Mouse (Mus musculus): ENCODE measurements around the gene Borcs6.

Gene Borcs6

GRCm38 (mm10) chr11:69102403-69102725, 42.8 kb downstream of the Borcs6 start:
- DNase-seq (ENCODE audit: inconsistent ontology term): no peak

- DNase-seq (ENCODE audit: inconsistent ontology term): no peak
Observed at GRCm38 (mm10) chr11:69103121-69103520, 43.6 kb downstream of the Borcs6 start.

DNA sequence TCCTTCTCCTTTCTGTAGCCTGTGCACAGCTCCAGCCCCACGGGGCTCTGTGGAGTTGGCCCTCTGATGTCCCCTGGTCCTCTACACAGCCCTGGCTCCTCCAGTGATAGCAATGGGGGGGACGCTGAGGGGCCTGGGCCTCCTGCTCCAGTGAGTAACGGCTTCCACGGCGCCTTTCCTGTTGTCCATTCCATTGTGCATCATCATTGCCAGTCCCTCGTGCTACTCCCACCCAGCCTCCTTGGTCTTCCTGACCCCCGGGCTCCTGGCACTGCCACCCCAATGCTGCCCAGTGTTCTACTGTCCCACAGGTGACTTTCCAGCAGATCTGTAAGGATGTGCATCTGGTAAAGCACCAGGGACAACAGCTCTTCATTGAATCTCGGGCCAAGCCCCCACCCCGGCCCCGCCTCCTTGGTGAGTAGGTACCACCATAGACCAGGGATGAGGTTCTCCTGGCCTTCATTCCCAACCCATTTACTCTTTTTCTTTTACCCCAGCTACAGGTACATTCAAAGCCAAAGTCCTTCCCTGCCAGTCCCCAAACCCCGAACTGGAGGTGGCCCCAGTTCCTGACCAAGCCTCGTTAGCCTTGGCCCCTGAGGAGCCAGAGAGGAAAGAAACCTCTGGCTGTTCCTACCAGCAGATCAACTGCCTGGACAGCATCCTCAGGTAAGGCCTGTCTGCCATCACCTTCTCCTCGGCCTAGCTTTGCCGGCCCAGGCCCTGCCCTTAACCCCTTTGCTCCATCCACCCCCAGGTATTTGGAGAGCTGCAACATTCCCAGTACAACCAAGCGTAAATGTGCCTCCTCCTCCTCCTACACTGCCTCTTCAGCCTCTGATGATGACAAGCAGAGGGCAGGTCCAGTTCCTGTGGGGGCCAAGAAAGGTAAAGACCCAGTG, 44.3 kb downstream of the Borcs6 start:
- no peak for DNase-seq (ENCODE audit: inconsistent ontology term)

DNA sequence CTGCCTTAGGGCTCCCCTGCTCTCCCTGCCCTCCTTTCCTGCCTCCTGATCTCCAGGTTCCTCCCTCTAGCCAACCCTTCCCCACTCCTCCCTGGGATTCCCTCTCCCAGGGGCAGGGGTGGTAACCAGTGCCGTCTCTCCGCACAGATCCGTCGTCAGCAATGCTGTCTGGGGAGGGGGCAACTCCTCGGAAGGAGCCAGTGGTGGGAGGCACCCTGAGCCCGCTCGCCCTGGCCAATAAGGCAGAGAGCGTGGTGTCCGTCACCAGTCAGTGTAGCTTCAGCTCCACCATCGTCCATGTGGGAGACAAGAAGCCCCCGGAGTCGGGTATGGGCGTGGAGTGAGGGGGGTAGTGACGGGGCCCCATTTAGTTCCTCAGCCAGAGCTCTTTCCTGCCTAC, 45.0 kb downstream of the Borcs6 start:
- no peak for DNase-seq (ENCODE audit: inconsistent ontology term)

DNA sequence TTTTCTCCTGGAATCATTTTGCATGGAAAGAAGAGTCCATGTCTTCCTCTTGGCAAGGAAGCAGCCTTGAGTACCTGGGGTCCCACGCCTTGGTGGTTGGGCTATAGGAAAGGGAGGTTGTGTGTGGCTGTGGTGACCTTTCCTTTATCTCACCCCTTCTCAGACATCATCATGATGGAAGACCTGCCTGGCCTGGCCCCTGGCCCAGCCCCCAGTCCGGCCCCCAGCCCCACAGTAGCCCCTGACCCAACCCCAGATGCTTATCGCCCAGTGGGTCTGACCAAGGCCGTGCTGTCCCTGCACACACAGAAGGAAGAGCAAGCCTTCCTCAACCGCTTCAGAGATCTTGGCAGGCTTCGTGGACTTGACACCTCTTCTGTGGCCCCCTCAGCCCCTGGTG, 45.7 kb downstream of the Borcs6 start:
- DNase-seq (ENCODE audit: inconsistent ontology term): no peak

DNA sequence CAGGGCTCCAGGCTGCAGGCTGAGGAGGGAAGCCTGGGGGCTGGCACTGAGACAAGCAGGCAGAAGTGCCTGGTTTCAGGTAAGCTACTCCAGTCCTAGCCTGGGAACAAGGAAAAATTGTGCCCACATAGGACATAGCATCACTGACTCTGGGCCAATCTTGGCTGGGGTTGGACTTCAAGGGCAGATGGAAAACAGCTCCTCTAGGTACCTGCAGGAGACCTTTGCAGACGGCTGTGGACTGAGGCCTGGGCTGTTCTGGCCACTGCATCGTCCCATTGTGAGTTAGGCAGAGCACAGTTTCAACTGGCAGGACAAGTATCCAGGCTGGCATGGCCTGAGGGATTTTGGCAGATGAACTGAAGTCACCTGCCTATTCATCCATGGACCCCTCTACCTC, 46.3 kb downstream of the Borcs6 start:
- no peak for DNase-seq (ENCODE audit: inconsistent ontology term)

- no peak for DNase-seq (ENCODE audit: inconsistent ontology term)
Observed at GRCm38 (mm10) chr11:69106299-69106698, 46.8 kb downstream of the Borcs6 start.

DNA sequence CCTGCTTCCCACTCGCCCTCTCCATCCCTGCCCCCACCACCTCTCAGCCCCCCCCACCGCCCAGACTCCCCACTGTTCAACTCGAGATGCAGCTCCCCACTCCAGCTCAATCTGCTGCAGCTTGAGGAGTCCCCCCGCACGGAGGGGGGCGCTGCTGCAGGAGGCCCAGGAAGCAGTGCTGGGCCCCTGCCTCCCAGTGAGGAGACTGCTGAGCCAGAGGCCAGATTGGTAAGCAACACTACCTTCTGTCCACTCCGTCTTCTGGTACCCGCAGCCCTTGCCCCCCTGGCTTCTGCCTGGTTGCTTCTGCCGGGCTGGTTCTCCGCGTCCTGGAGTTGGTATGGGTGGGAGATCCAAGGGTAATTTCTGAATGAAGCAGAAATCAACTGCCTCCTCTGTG, 47.3 kb downstream of the Borcs6 start:
- no peak for DNase-seq (ENCODE audit: inconsistent ontology term)

GRCm38 (mm10) chr11:69107676-69108075, 48.2 kb downstream of the Borcs6 start:
- no peak for DNase-seq (ENCODE audit: inconsistent ontology term)

- DNase-seq (ENCODE audit: inconsistent ontology term): no peak
Observed at GRCm38 (mm10) chr11:69108223-69108622, 48.7 kb downstream of the Borcs6 start.

DNA sequence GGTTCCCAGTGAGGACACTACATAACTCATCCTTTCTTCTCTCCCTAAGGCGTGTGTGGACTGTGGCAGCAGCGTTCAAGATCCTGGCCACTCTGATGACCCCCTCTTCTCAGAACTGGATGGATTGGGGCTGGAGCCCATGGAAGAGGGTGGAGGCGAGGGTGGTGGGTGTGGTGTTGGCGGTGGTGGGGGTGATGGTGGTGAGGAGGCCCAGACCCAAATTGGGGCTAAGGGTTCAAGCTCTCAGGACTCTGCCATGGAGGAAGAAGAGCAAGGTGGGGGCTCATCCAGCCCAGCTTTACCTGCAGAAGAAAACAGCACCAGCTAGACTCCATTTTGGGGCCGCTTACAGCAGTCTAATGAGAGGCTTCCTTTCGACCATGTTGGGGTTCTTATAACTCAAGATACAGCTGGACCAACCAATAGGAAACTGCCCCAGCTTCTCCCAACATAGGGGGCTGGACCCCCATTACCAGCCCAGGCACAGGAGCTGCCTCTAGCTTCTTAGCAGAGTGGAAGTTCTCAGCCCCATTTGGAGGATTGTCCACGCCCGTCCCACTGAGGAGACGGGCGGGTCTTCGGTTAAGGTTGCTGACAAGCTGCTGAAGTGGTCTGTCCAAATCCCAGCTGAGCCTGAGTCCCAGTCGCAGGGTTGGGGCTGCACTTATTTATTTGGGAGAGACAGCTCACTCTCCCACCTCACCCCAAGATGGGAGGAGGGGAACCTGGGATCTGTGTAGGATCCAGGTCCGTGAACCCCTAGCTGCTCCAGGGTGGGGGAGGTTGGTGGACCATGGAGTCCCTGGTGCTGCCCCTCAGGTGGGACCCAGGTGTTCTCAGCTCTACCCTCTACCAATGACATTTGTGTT, 49.7 kb downstream of the Borcs6 start:
- DNase-seq (ENCODE audit: inconsistent ontology term): no peak

DNA sequence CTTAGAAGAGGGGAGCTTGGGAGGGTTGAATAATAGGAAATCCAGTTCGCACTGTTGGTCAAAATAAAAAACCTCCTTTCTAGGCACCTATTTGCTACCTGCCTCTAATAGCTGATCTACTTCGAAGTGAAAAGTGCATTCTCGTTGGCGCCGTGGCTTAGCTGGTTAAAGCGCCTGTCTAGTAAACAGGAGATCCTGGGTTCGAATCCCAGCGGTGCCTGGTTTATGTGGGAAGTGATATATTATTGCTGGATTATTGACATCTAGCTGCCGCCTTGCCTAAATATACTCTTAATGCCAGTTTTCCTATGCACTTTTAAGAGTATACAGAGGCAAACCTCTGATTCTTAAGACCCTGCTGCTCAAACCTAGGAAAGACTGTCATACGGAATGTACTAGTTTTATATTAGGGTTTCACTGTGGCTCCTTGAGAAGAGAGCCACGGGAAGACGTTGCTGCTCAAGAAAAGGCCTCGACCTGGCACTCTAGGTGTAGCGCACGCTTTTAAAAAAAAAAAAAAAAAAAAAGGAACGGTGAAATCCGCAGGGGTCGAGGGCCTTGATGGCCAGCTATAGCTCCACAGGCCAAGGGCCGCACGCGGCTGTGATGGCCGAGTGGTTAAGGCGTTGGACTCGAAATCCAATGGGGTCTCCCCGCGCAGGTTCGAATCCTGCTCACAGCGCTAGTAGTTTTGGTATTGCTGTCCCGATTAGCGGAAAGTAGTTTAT, 51.0 kb downstream of the Borcs6 start:
- DNase-seq (ENCODE audit: inconsistent ontology term): peak; percentile 85

Measured in Muller cell, postnatal 12 days (primary cell).